Mouse (Mus musculus): Measurements from ENCODE around the gene Pde4b. TPM values are rescaled to one million over a fixed set of nuclear protein-coding genes. Genes with fewer than 3 reads are reported as not detected.
"Not testable (repeated sequence)": the region's sequence is repeated elsewhere in the genome, so short reads cannot be mapped to it uniquely, and the experiment has no call there.

The Pde4b gene
- polyA plus RNA-seq, 1 experiment from 2014 or later = 7.0 TPM

DNA sequence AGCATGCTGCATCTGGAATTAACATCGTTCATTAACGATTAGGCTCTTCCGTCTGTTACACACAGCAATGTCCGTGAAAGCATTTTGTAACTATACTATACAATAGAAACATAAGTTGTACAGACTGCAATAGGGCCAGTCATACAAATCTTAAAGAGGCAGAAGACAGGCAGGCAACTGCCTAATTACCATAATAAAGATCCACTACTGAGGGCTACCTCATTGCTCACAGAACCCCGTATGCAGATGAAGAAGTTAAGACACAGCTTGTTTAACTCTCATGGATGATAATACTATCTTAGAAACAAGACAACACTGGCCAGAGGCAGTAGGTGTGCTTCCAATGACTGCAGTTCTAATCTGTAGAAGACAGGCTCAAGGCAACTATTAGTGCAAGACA is 405.6 kb downstream of the Pde4b start:
- H3K9ac ChIP-seq (ENCODE audit: low read depth, low read length) = no peak overlapping the region
- H3K4me3 ChIP-seq (ENCODE audit: low read depth, low read length) = no peak overlapping the region
- H3K4me1 ChIP-seq (replicated peaks; ENCODE audit: control insufficient read depth, insufficient read depth, low read length) = no peaks in the 10 kb centered on the region
- H3K27me3 ChIP-seq (ENCODE audit: control insufficient read depth, insufficient read depth, low read length) = no peaks in the 10 kb centered on the region
- H3K9me3 ChIP-seq (ENCODE audit: control insufficient read depth, low read length) = no peaks in the 10 kb centered on the region
- DNase-seq (ENCODE audit: low spot score) (no peak), ATAC-seq (ENCODE audit: low FRiP score) (peak; percentile 48; the same call in 1 of the 2 replicates)
- H3K27ac ChIP-seq (ENCODE audit: low read depth, low read length) = no peak overlapping the region
- 61% methylated on average over 5 of the region's 5 CpGs for WGBS
- no peak overlapping the region for H3K4me2 ChIP-seq (replicated peaks; ENCODE audit: low read depth, low read length)
- no peaks in the 10 kb centered on the region for H3K36me3 ChIP-seq (ENCODE audit: control insufficient read depth, insufficient read depth, low read length)

DNA sequence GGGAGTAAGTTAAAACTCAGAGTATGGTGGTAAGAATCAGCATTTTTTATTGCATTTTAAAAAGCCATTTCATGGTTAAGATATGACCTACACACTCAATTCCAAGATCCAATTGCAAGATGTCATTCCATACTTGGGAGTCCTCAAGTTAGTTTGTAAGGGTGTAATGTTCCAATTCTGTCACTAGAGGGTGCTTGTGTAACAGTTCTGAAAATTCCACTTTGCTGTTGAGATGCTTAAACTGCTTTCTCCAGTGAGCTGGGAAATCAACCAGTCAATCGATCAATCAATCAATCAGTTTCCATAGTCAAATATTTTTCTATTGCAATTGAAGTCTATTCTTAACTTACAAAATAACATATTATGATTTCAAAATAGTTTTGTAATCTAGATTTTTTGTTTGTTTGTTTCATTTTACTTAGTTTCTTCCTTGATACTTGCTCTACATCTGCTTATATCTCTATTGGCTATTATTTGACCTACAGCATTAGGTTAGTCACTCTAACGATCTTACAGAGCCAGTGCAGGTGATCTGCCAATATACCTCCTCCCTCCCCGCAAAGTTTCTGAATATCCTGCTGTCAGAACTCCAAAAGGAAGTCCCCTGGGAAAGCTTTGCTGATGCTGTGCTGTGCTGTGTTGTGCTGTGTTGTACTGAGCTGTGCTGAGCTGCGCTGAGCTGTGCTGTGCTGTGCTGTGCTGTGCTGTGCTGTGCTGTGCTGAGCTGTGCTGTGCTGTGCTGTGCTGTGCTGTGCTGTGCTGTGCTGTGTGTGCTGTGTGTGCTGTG is 406.2 kb downstream of the Pde4b start:
- no peak overlapping the region for H3K4me2 ChIP-seq (replicated peaks; ENCODE audit: low read depth, low read length)
- ATAC-seq (ENCODE audit: low FRiP score) (peak; percentile 64; the same call in 1 of the 2 replicates), DNase-seq (ENCODE audit: low spot score) (peak; percentile 77)
- no peak overlapping the region for H3K9ac ChIP-seq (ENCODE audit: low read depth, low read length)
- H3K27me3 ChIP-seq (ENCODE audit: control insufficient read depth, insufficient read depth, low read length) = no peaks in the 10 kb centered on the region
- H3K4me1 ChIP-seq (replicated peaks; ENCODE audit: control insufficient read depth, insufficient read depth, low read length) = no peaks in the 10 kb centered on the region
- H3K9me3 ChIP-seq (ENCODE audit: control insufficient read depth, low read length) = no peaks in the 10 kb centered on the region
- H3K36me3 ChIP-seq (ENCODE audit: control insufficient read depth, insufficient read depth, low read length) = no peaks in the 10 kb centered on the region
- H3K27ac ChIP-seq (ENCODE audit: low read depth, low read length) = no peak overlapping the region
- WGBS = 60% methylated on average over 4 of the region's 4 CpGs
- no peak overlapping the region for H3K4me3 ChIP-seq (ENCODE audit: low read depth, low read length)

DNA sequence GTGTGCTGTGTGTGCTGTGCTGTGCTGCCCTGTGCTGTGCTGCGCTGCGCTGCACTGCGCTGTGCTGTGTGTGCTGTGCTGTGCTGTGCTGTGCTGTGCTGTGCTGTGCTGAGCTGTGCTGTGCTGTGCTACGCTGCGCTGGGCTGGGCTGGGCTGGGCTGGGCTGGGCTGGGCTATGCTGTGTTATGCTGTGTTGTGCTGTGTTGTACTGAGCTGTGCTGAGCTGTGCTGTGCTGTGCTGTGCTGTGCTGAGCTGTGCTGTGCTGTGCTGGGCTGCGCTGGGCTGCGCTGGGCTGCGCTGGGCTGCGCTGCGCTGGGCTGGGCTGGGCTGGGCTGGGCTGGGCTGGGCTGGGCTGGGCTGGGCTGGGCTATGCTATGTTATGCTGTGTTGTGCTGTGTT is 406.9 kb downstream of the Pde4b start:
- not testable (repeated sequence) for H3K4me2 ChIP-seq (replicated peaks; ENCODE audit: low read depth, low read length); H3K4me1 ChIP-seq (replicated peaks; ENCODE audit: control insufficient read depth, insufficient read depth, low read length); H3K27ac ChIP-seq (ENCODE audit: low read depth, low read length); DNase-seq (ENCODE audit: low spot score); H3K9me3 ChIP-seq (ENCODE audit: control insufficient read depth, low read length); H3K36me3 ChIP-seq (ENCODE audit: control insufficient read depth, insufficient read depth, low read length); H3K27me3 ChIP-seq (ENCODE audit: control insufficient read depth, insufficient read depth, low read length); H3K4me3 ChIP-seq (ENCODE audit: low read depth, low read length); H3K9ac ChIP-seq (ENCODE audit: low read depth, low read length)
- 86% methylated on average over 10 of the region's 10 CpGs for WGBS
- peak; percentile 79 for ATAC-seq (ENCODE audit: low FRiP score)

DNA sequence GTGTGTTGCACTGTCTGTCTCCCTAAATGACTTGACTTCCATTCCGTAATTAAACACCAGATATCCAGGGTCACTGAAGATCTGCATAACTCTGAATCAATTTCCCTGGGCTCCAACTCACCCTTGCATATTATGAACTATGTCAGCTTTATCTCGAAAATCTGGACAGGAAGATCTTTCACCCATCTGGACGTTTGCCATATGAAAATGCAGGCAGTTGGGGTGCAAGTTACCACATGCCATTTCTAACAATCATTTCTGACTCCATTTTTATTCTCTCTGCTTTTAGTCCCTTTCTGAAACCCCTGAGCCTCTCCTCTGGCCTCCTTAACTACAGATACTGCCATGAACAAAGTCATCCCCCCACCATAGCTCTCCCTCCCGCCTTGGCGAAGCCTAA is 407.7 kb downstream of the Pde4b start:
- no peak for ATAC-seq (ENCODE audit: low FRiP score)
- Histone ChIP-seq H3K9me3 (ENCODE audit: control insufficient read depth, low read length) (no peaks in the 10 kb centered on the region), H3K4me2 (replicated peaks; ENCODE audit: low read depth, low read length) (no peak overlapping the region), H3K4me3 (ENCODE audit: low read depth, low read length) (no peak overlapping the region), H3K27ac (ENCODE audit: low read depth, low read length) (no peak overlapping the region), H3K9ac (ENCODE audit: low read depth, low read length) (no peak overlapping the region), H3K4me1 (replicated peaks; ENCODE audit: control insufficient read depth, insufficient read depth, low read length) (no peaks in the 10 kb centered on the region), H3K36me3 (ENCODE audit: control insufficient read depth, insufficient read depth, low read length) (no peaks in the 10 kb centered on the region), H3K27me3 (ENCODE audit: control insufficient read depth, insufficient read depth, low read length) (no peaks in the 10 kb centered on the region)
- DNase-seq (ENCODE audit: low spot score) = no peak
- 79% methylated on average over 5 of the region's 5 CpGs for WGBS

DNA sequence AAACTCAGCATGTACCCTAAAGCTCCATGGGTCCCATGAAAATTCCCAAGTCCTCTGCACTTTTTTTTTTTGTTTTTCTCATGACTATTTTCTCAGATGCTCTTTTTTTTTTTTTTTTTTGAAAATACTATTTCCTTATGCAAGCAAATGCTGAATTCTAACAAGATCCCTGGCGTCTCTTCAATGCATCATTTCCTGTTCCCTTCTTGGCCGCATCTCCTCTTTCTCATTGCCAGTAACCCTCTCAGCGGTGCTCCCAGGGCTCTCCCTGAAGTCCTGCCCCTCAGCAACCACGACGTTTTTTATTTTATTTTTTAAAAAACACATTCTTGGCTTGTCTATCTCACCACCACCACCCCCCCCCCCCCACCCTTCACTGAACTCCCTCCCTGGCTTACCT is 408.1 kb downstream of the Pde4b start:
- no peaks in the 10 kb centered on the region for H3K36me3 ChIP-seq (ENCODE audit: control insufficient read depth, insufficient read depth, low read length)
- no peak overlapping the region for H3K4me3 ChIP-seq (ENCODE audit: low read depth, low read length)
- H3K4me2 ChIP-seq (replicated peaks; ENCODE audit: low read depth, low read length) = no peak overlapping the region
- H3K27ac ChIP-seq (ENCODE audit: low read depth, low read length) = no peak overlapping the region
- H3K27me3 ChIP-seq (ENCODE audit: control insufficient read depth, insufficient read depth, low read length) = no peaks in the 10 kb centered on the region
- H3K9me3 ChIP-seq (ENCODE audit: control insufficient read depth, low read length) = no peaks in the 10 kb centered on the region
- no peak for DNase-seq (ENCODE audit: low spot score)
- no peak overlapping the region for H3K9ac ChIP-seq (ENCODE audit: low read depth, low read length)
- whole genome bisulfite sequencing = 82% methylated on average over 5 of the region's 5 CpGs
- ATAC-seq (ENCODE audit: low FRiP score) = no peak
- no peaks in the 10 kb centered on the region for H3K4me1 ChIP-seq (replicated peaks; ENCODE audit: control insufficient read depth, insufficient read depth, low read length)

DNA sequence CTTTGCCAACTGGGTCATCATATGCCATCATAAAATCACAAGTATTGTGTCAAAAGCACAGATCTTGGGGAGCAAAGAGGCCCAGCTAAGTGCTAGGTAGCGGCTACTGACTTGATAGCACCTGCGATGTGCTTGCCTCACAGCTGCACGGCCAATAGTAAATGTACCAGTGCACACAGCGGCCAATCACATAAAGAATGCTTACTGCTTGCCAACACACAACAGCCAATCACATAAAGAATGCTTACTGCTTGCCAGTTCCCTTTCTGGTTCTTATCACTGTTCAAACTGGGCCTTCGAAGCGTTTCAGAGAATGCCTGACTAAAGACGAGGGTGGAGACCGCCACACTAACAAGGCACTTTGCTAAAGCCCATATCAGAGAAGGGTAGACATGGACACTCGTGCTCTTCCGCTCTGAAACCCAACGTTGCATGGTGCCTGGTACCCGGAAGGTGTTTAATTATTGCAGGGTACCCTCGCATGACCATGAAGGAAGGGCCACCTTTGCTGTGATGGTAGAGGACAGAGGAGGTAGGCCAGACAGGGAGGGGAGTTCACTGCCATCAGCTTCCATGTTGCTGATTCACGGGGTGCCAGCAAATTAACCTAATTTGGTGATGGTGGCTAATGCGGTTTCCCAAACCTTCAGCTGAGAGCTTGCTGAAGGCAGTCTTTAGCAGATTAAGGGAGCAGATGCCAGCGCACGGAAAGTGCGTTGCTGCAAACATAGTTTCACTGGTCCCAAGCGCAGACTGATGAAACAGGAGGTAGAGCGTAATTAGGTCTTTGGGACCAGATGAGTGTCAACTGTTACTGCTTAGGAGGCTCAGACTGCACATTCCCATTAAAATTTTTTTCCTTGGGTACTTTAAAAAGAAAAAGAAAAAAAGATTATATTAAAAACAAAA is 409.2 kb downstream of the Pde4b start:
- ATAC-seq (ENCODE audit: low FRiP score) (no peak), DNase-seq (ENCODE audit: low spot score) (no peak)
- no peaks in the 10 kb centered on the region for H3K4me1 ChIP-seq (replicated peaks; ENCODE audit: control insufficient read depth, insufficient read depth, low read length)
- no peak overlapping the region for H3K9ac ChIP-seq (ENCODE audit: low read depth, low read length)
- H3K9me3 ChIP-seq (ENCODE audit: control insufficient read depth, low read length) = no peaks in the 10 kb centered on the region
- no peaks in the 10 kb centered on the region for H3K36me3 ChIP-seq (ENCODE audit: control insufficient read depth, insufficient read depth, low read length)
- no peak overlapping the region for H3K4me2 ChIP-seq (replicated peaks; ENCODE audit: low read depth, low read length)
- 92% methylated on average over 20 of the region's 20 CpGs for WGBS
- no peaks in the 10 kb centered on the region for H3K27me3 ChIP-seq (ENCODE audit: control insufficient read depth, insufficient read depth, low read length)
- H3K27ac ChIP-seq (ENCODE audit: low read depth, low read length) = no peak overlapping the region
- no peak overlapping the region for H3K4me3 ChIP-seq (ENCODE audit: low read depth, low read length)

DNA sequence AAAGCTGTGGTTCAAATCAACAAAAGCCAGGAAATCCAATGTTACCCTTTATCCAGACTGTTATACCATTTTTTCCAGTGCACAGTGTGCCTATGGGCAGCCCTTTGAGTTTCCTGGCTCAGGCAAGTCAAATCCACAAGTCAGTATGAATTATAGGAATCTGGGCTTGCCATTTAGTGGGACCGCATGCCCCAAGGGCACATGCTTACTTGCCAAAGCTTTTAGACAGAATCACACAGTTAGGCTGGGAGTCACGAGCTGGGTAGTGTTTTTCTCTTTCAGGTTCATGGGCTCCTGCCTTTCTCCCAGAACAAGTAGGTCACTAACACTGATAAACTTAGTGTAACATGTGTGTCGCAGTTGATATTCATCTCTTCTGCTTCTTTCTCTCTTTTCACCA is 409.9 kb downstream of the Pde4b start:
- ATAC-seq (ENCODE audit: low FRiP score) (no peak), DNase-seq (ENCODE audit: low spot score) (no peak)
- Histone ChIP-seq H3K4me1 (replicated peaks; ENCODE audit: control insufficient read depth, insufficient read depth, low read length) (no peaks in the 10 kb centered on the region), H3K9me3 (ENCODE audit: control insufficient read depth, low read length) (no peaks in the 10 kb centered on the region), H3K4me3 (ENCODE audit: low read depth, low read length) (no peak overlapping the region), H3K27ac (ENCODE audit: low read depth, low read length) (no peak overlapping the region), H3K27me3 (ENCODE audit: control insufficient read depth, insufficient read depth, low read length) (no peaks in the 10 kb centered on the region), H3K4me2 (replicated peaks; ENCODE audit: low read depth, low read length) (no peak overlapping the region), H3K9ac (ENCODE audit: low read depth, low read length) (no peak overlapping the region), H3K36me3 (ENCODE audit: control insufficient read depth, insufficient read depth, low read length) (no peaks in the 10 kb centered on the region)
- WGBS = 89% methylated on average over 3 of the region's 3 CpGs

DNA sequence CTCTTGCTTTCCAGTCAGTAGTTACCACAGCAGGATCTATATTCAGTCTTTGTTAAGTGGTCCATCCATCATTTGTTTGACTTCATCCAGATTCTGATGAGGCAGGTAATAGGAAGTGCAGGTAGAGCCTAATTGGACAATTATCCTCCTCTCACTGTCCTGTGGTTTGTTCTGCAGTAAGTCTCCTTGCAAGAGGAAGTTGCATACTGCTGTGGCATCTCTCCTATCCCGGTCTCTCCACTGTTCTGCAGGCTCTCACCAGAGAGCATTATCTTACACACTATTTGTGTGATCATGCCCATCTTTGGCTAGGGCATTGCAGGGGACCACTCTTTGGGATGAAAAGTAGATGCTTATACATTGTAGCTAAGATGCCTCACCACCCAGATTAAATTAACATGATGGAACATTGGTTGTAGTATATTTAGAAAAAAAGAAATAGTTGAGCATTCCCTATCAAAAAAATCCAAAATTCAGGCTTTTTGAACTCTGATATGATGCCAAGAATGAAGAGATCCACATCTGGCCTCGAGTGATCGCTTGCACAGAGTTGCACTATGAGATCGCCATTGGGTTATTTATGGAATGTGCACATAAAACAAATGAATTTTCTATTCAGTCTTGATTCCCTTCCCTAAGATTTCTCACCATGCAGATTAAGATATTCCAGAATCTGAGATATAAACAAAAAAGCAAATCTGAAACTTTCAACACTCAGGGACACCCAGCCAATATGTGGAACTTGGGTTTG is 411.0 kb downstream of the Pde4b start:
- no peak for ATAC-seq (ENCODE audit: low FRiP score)
- H3K9ac ChIP-seq (ENCODE audit: low read depth, low read length) = no peak overlapping the region

More for the DNA sequence above, 411.0 kb downstream of the Pde4b start:
- no peaks in the 10 kb centered on the region for H3K27me3 ChIP-seq (ENCODE audit: control insufficient read depth, insufficient read depth, low read length)
- no peak for DNase-seq (ENCODE audit: low spot score)
- H3K4me1 ChIP-seq (replicated peaks; ENCODE audit: control insufficient read depth, insufficient read depth, low read length) = no peaks in the 10 kb centered on the region
- no peak overlapping the region for H3K4me3 ChIP-seq (ENCODE audit: low read depth, low read length)
- H3K4me2 ChIP-seq (replicated peaks; ENCODE audit: low read depth, low read length) = no peak overlapping the region
- H3K27ac ChIP-seq (ENCODE audit: low read depth, low read length) = no peak overlapping the region
- H3K36me3 ChIP-seq (ENCODE audit: control insufficient read depth, insufficient read depth, low read length) = no peaks in the 10 kb centered on the region
- no peaks in the 10 kb centered on the region for H3K9me3 ChIP-seq (ENCODE audit: control insufficient read depth, low read length)
- WGBS = 92% methylated on average over 4 of the region's 4 CpGs

Data from hindbrain, embryonic 11.5 days (tissue).